In genomic region chr5:115124690-115125089, GRCm38 (mm10) we compare ENCODE assay signal across 21 mouse cellular contexts. TPM values are rescaled to one million over a fixed set of nuclear protein-coding genes. Genes with fewer than 3 reads are reported as not detected.
DNase-seq lines count a peak whose midpoint lies in the region; ATAC-seq lines count a peak whose summit lies in the region.
"Had no signal": no experiment of that assay in that cellular context is flagged by ENCODE, and none has a peak within 500 bp of the region (broad histone marks: within the 10 kb centered on the region; RNA-seq: fewer than 3 reads in every experiment).

No protein-coding gene starts in this region.

- H3K27ac ChIP-seq in heart, embryonic 10.5 days: no peak overlapping the region
- no peak overlapping the region for H3K27ac ChIP-seq in limb, embryonic 11.5 days (replicated peaks; ENCODE audit: low read depth, low read length)
- H3K27ac ChIP-seq in limb, embryonic 10.5 days: no peak overlapping the region
- H3K27ac ChIP-seq in hindbrain, embryonic 15.5 days (replicated peaks): 0 out of 2 replicates have a peak overlapping the region, but pooled peaks have one; percentile 63
- H3K27ac ChIP-seq: heart, embryonic 13.5 days; kidney, postnatal 0 days; liver, embryonic 13.5 days; stomach, embryonic 15.5 days had no signal

- peak; percentile 49 for DNase-seq in cerebellum, adult 9-11 months
- no peak for DNase-seq in cerebellum, postnatal 14 days
- DNase-seq in heart, embryonic 10.5 days (ENCODE audit: low spot score): peak; percentile 68
- DNase-seq in heart, adult 8-10 months (ENCODE audit: low spot score): no peak
- no peak for DNase-seq in limb, embryonic 11.5 days (ENCODE audit: low spot score)
- DNase-seq in limb, embryonic 10.5 days (ENCODE audit: low spot score): no peak

- no peaks in the 10 kb centered on the region for H3K27me3 ChIP-seq in heart, embryonic 10.5 days (ENCODE audit: insufficient read depth, poor library complexity, severe bottlenecking)
- H3K27me3 ChIP-seq in limb, embryonic 11.5 days (ENCODE audit: control insufficient read depth, insufficient read depth, low read length): no peaks in the 10 kb centered on the region
- H3K27me3 ChIP-seq in limb, embryonic 10.5 days (ENCODE audit: low read depth, poor library complexity, severe bottlenecking): no peaks in the 10 kb centered on the region
- no peaks in the 10 kb centered on the region for H3K27me3 ChIP-seq in hindbrain, embryonic 15.5 days
- H3K27me3 ChIP-seq: heart, embryonic 13.5 days; liver, embryonic 13.5 days; stomach, embryonic 15.5 days had no signal

- WGBS in heart, embryonic 10.5 days: 90% methylated on average over 6 of the region's 6 CpGs
- WGBS in limb, embryonic 11.5 days: 97% methylated on average over 6 of the region's 6 CpGs
- 93% methylated on average over 6 of the region's 6 CpGs for WGBS in limb, embryonic 10.5 days
- 96% methylated on average over 6 of the region's 6 CpGs for WGBS in hindbrain, embryonic 15.5 days

- H3K9ac ChIP-seq in limb, embryonic 11.5 days (ENCODE audit: low read length): no peak overlapping the region
- no peak overlapping the region for H3K9ac ChIP-seq in hindbrain, embryonic 15.5 days
- H3K9ac ChIP-seq: heart, embryonic 13.5 days; liver, embryonic 13.5 days; stomach, embryonic 15.5 days had no signal

- no peak overlapping the region for H3K4me2 ChIP-seq in limb, embryonic 11.5 days (ENCODE audit: low read depth, severe bottlenecking)
- 0 out of 2 replicates have a peak overlapping the region, but pooled peaks have one; percentile 10 for H3K4me2 ChIP-seq in hindbrain, embryonic 15.5 days
- H3K4me2 ChIP-seq: liver, embryonic 13.5 days had no signal

- H3K4me3 ChIP-seq in heart, embryonic 10.5 days: no peak overlapping the region
- 0 out of 2 replicates have a peak overlapping the region, but pooled peaks have one; percentile 1 for H3K4me3 ChIP-seq in limb, embryonic 11.5 days (ENCODE audit: low read depth, low read length)
- H3K4me3 ChIP-seq in limb, embryonic 10.5 days: no peak overlapping the region
- no peak overlapping the region for H3K4me3 ChIP-seq in hindbrain, embryonic 15.5 days
- H3K4me3 ChIP-seq: heart, embryonic 13.5 days; liver, embryonic 13.5 days; stomach, embryonic 15.5 days had no signal

- no peak for ATAC-seq in limb, embryonic 11.5 days (ENCODE audit: insufficient number of reproducible peaks, low FRiP score, low TSS enrichment, low read depth)
- ATAC-seq in hindbrain, embryonic 15.5 days (ENCODE audit: low FRiP score, low read depth): no peak
- no peak for ATAC-seq in erythroid progenitor cell, adult 5-6 weeks (replicated peaks; ENCODE audit: low FRiP score, poor library complexity, severe bottlenecking)

- peaks cover 60% of the 10 kb centered on the region for H3K36me3 ChIP-seq in heart, embryonic 10.5 days
- peaks cover 12% of the 10 kb centered on the region for H3K36me3 ChIP-seq in limb, embryonic 11.5 days (ENCODE audit: control insufficient read depth, insufficient read depth, low read length)
- H3K36me3 ChIP-seq in limb, embryonic 10.5 days: peaks cover 83% of the 10 kb centered on the region
- H3K36me3 ChIP-seq in hindbrain, embryonic 15.5 days: peaks cover 43% of the 10 kb centered on the region

- H3K4me1 ChIP-seq in heart, embryonic 10.5 days: peaks cover 16% of the 10 kb centered on the region
- H3K4me1 ChIP-seq in limb, embryonic 11.5 days (ENCODE audit: control insufficient read depth, insufficient read depth, low read length): 0 out of 2 replicates have a peak, but pooled peaks cover 2% of the 10 kb centered on the region
- H3K4me1 ChIP-seq in limb, embryonic 10.5 days: peaks cover 8% of the 10 kb centered on the region; the same call in 1 of the 2 replicates
- peaks cover 10% of the 10 kb centered on the region for H3K4me1 ChIP-seq in hindbrain, embryonic 15.5 days (replicated peaks)

- H3K9me3 ChIP-seq in heart, embryonic 10.5 days: no peaks in the 10 kb centered on the region
- no peaks in the 10 kb centered on the region for H3K9me3 ChIP-seq in limb, embryonic 11.5 days (ENCODE audit: control insufficient read depth, low read length)
- no peaks in the 10 kb centered on the region for H3K9me3 ChIP-seq in limb, embryonic 10.5 days (replicated peaks)
- H3K9me3 ChIP-seq in hindbrain, embryonic 15.5 days: no peaks in the 10 kb centered on the region
- H3K9me3 ChIP-seq: heart, embryonic 13.5 days; liver, embryonic 13.5 days; stomach, embryonic 15.5 days had no signal

RNA-seq across cellular contexts. Expression of gene Acads, which starts 5.5 kb away (rescaled TPM):
- 107 and 138 TPM in 2 replicates for polyA plus RNA-seq in heart, embryonic 10.5 days (2016; fragmentation: Nextera tagmentation; extraction: Ambion mirVana)
- 100 to 1,000 TPM; 225 to 279 (median 244) TPM for total RNA-seq in heart, adult 8-10 months (2022)
- polyA plus RNA-seq in limb, embryonic 11.5 days (2014; fragmentation: Nextera tagmentation; extraction: Ambion mirVana): 41.5 and 49.3 TPM in 2 replicates
- polyA plus RNA-seq in limb, embryonic 10.5 days (2016; fragmentation: Nextera tagmentation; extraction: Ambion mirVana): 91.6 and 91.9 TPM in 2 replicates
- 21.6 and 23.1 TPM in 2 replicates for polyA plus RNA-seq in hindbrain, embryonic 15.5 days (2015; fragmentation: Nextera tagmentation; extraction: Ambion mirVana)
- 4.2 and 20.2 TPM in 2 replicates for total RNA-seq in erythroid progenitor cell, adult 5-6 weeks (2015; ENCODE audit: low replicate concordance)
- total RNA-seq in erythroid progenitor cell, adult 5-6 weeks (2017; ENCODE audit: low replicate concordance): 2.4 and 8.0 TPM in 2 replicates

RNA-seq across cellular contexts. Expression of gene Unc119b, which starts 10.1 kb away (rescaled TPM):
- polyA plus RNA-seq in heart, embryonic 10.5 days (2016; fragmentation: Nextera tagmentation; extraction: Ambion mirVana): 25.7 and 35.8 TPM in 2 replicates
- 10 to 100 TPM; 11.8 to 18.5 (median 14.5) TPM for total RNA-seq in heart, adult 8-10 months (2022)
- 65.3 and 65.4 TPM in 2 replicates for polyA plus RNA-seq in limb, embryonic 11.5 days (2014; fragmentation: Nextera tagmentation; extraction: Ambion mirVana)
- 77.0 and 78.3 TPM in 2 replicates for polyA plus RNA-seq in limb, embryonic 10.5 days (2016; fragmentation: Nextera tagmentation; extraction: Ambion mirVana)
- polyA plus RNA-seq in hindbrain, embryonic 15.5 days (2015; fragmentation: Nextera tagmentation; extraction: Ambion mirVana): 36.9 and 38.0 TPM in 2 replicates
- 5.4 and 5.9 TPM in 2 replicates for total RNA-seq in erythroid progenitor cell, adult 5-6 weeks (2015; ENCODE audit: low replicate concordance)
- total RNA-seq in erythroid progenitor cell, adult 5-6 weeks (2017; ENCODE audit: low replicate concordance): 5.4 and 6.8 TPM in 2 replicates

RNA-seq across cellular contexts. Expression of gene Gm10401, which starts 26.6 kb away (rescaled TPM):
- 13.7 and 15.7 TPM in 2 replicates for polyA plus RNA-seq in heart, embryonic 10.5 days (2016; fragmentation: Nextera tagmentation; extraction: Ambion mirVana)
- not detected for total RNA-seq in heart, adult 8-10 months (2022)
- 36.5 and 39.5 TPM in 2 replicates for polyA plus RNA-seq in limb, embryonic 11.5 days (2014; fragmentation: Nextera tagmentation; extraction: Ambion mirVana)
- polyA plus RNA-seq in limb, embryonic 10.5 days (2016; fragmentation: Nextera tagmentation; extraction: Ambion mirVana): 24.9 and 26.2 TPM in 2 replicates
- 39.1 and 39.3 TPM in 2 replicates for polyA plus RNA-seq in hindbrain, embryonic 15.5 days (2015; fragmentation: Nextera tagmentation; extraction: Ambion mirVana)
- not detected in 2 replicates for total RNA-seq in erythroid progenitor cell, adult 5-6 weeks (2015; ENCODE audit: low replicate concordance)
- 1.2 and 5.8 TPM in 2 replicates for total RNA-seq in erythroid progenitor cell, adult 5-6 weeks (2017; ENCODE audit: low replicate concordance)
- total RNA-seq: adrenal gland, postnatal 10 days; heart, postnatal 36 days; layer of hippocampus, adult 18-20 months; left cerebral cortex, adult 18-20 months; left cerebral cortex, postnatal 4 days; megakaryocyte-erythroid progenitor cell, adult 5-6 weeks; midbrain, postnatal 0 days; neutrophil, adult 5-6 weeks had no signal
- polyA plus RNA-seq: spleen, adult 2 months had no signal

RNA-seq across cellular contexts. Expression of gene Mlec, which starts 33.3 kb away (rescaled TPM):
- polyA plus RNA-seq in heart, embryonic 10.5 days (2016; fragmentation: Nextera tagmentation; extraction: Ambion mirVana): 110 and 113 TPM in 2 replicates
- 10 to 100 TPM; 75.2 to 88.5 (median 78.8) TPM for total RNA-seq in heart, adult 8-10 months (2022)
- polyA plus RNA-seq in limb, embryonic 11.5 days (2014; fragmentation: Nextera tagmentation; extraction: Ambion mirVana): 51.5 and 58.8 TPM in 2 replicates
- polyA plus RNA-seq in limb, embryonic 10.5 days (2016; fragmentation: Nextera tagmentation; extraction: Ambion mirVana): 92.0 and 94.3 TPM in 2 replicates
- 30.6 and 33.6 TPM in 2 replicates for polyA plus RNA-seq in hindbrain, embryonic 15.5 days (2015; fragmentation: Nextera tagmentation; extraction: Ambion mirVana)
- total RNA-seq in erythroid progenitor cell, adult 5-6 weeks (2015; ENCODE audit: low replicate concordance): 32.3 and 36.8 TPM in 2 replicates
- 23.2 and 25.9 TPM in 2 replicates for total RNA-seq in erythroid progenitor cell, adult 5-6 weeks (2017; ENCODE audit: low replicate concordance)

Comparison
In these comparisons a context has a peak if more than half of its experiments do, and no peak if none do; other contexts are left out.
1. DNase-seq: peak in cerebellum, adult 9-11 months (single experiment) and heart, embryonic 10.5 days (single experiment); none in cerebellum, postnatal 14 days (0 of 2), heart, adult 8-10 months (single experiment), limb, embryonic 11.5 days (single experiment) and limb, embryonic 10.5 days (single experiment).